Mouse (Mus musculus) forebrain, embryonic 12.5 days (tissue): ENCODE measurements around the gene Pik3cb. TPM values are rescaled to one million over a fixed set of nuclear protein-coding genes. Genes with fewer than 3 reads are reported as not detected.

Source experiments
- ATAC-seq: fragments of 200-750 bp; cut with Nextera tagmentation; 2 replicates; pipeline ENCODE4 v1.8.0; 2017; ENCODE audit warnings: moderate TSS enrichment; ENCODE audit not compliant: low FRiP score
- H3K27ac ChIP-seq: fragments of 300-500 bp; sonication (generic); 2 replicates; pipeline ENCODE4 v1.5.1; 2016; ENCODE audit warnings: mild to moderate bottlenecking
- H3K27me3 ChIP-seq: fragments of 300-500 bp; sonication (generic); 2 replicates; pipeline ENCODE4 v1.6.1; 2016; ENCODE audit warnings: mild to moderate bottlenecking
- H3K36me3 ChIP-seq: fragments of 300-500 bp; sonication (generic); replicated peaks from 2 replicates; pipeline ENCODE4 v1.6.1; 2016; ENCODE audit warnings: mild to moderate bottlenecking
- H3K4me1 ChIP-seq: fragments of 300-500 bp; sonication (generic); 2 replicates; pipeline ENCODE4 v1.6.1; 2016
- H3K4me2 ChIP-seq: fragments of 300-500 bp; sonication (generic); 2 replicates; pipeline ENCODE4 v1.6.1; 2016; ENCODE audit warnings: mild to moderate bottlenecking, moderate library complexity
- H3K4me3 ChIP-seq: fragments of 300-500 bp; sonication (generic); replicated peaks from 2 replicates; pipeline ENCODE4 v1.5.1; 2016; ENCODE audit warnings: mild to moderate bottlenecking
- H3K9ac ChIP-seq: fragments of 300-500 bp; sonication (generic); 2 replicates; pipeline ENCODE4 v1.6.1; 2016; ENCODE audit warnings: mild to moderate bottlenecking
- H3K9me3 ChIP-seq: fragments of 300-500 bp; sonication (generic); 2 replicates; pipeline ENCODE4 v1.6.1; 2016
- WGBS: fragments of 180-500 bp; shearing (Covaris S2); methylation state at CpG from one replicate; pipeline ENCODE4 v1.1.7; 2016; 5-methylcytosine and 5-hydroxymethylcytosine counted together
- polyA plus RNA-seq: library from polyadenylated mRNA; unstranded; fragments of >200 nt; fragmentation: Nextera tagmentation; extraction: Ambion mirVana; gene quantifications from 2 replicates; pipeline ENCODE4 v1.2.1, GENCODE M21; 2016

Gene Pik3cb
- polyA plus RNA-seq, 1 experiment from 2014 or later = 3.5 TPM

DNA sequence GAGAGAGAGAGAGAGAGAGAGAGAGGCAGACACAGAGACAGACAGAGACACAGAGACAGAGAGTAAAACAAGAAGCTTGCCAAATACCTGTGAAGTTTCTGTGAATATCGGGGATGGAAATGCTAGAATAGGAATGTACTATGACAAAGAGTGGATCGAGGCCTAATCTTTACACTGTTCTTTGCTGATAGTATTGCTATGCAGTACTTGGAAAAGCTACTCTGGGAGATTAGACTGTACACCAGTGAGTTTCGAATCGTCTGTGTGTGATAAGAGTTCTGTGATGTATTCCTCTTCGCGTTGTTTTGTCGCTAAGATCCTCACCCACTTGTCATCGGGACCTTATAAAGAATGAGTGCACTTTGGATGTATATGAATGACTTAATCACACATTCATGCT, 1.2 kb upstream of the Pik3cb start:
- Histone ChIP-seq H3K9me3 (no peaks in the 10 kb centered on the region), H3K4me3 (no peak overlapping the region), H3K9ac (no peak overlapping the region), H3K36me3 (no peaks in the 10 kb centered on the region), H3K27ac (no peak overlapping the region), H3K4me2 (no peak overlapping the region), H3K4me1 (peaks cover 18% of the 10 kb centered on the region), H3K27me3 (peaks cover 14% of the 10 kb centered on the region)
- 77% methylated on average over 8 of the region's 8 CpGs for whole genome bisulfite sequencing
- no peak for ATAC-seq

GRCm38 (mm10) chr9:99141171-99141570, 750 bp upstream of the Pik3cb start:
- 45% methylated on average over 3 of the region's 3 CpGs for WGBS
- H3K27ac ChIP-seq = no peak overlapping the region
- ATAC-seq = no peak
- H3K36me3 ChIP-seq = no peaks in the 10 kb centered on the region
- H3K9me3 ChIP-seq = no peaks in the 10 kb centered on the region
- H3K4me1 ChIP-seq = peaks cover 18% of the 10 kb centered on the region
- no peak overlapping the region for H3K4me3 ChIP-seq
- H3K4me2 ChIP-seq = peak overlapping the region; percentile 65
- H3K27me3 ChIP-seq = peaks cover 14% of the 10 kb centered on the region
- no peak overlapping the region for H3K9ac ChIP-seq

DNA sequence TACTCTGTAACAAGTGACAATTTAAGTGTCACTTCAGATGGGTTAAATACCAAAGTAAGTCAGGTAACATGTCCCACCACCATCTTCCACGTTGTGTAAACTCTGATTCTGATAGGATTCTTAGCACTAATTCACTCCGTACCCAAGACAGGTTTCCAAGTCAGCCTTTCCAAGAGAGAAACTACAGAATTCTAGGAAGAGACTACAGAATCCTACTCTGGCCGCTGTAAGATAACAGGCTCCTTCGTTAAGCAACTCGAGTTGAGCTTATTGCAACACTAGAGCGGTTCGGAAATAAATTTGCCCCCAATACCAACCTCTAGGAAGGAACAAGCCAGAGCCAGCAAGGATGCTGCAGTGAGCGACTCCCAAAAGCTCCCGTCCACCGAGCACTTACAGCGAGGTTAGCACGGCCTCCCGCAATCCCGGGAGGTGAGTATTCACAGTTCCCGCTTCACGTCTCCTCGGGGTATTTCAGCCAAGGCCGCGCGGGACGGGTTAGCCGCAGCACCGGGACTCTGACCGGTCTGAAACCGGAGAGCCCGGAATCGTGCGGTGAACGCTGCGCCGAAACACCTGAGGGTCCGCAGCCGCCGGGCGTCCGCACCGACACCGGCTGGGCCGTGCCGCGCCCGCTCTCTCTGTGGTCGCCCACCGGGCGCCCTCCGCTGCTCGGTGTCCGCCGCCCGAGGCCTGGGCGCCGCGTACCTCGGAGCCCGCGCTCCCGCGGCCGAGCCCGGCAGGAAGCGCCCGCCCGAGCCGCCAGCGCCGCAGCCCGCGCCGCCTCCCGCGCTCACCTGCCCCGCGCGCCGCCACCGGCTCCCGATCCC, 1.0 kb downstream of the Pik3cb start:
- WGBS = under 1% methylated on average over 53 of the region's 77 CpGs
- peaks cover 18% of the 10 kb centered on the region for H3K4me1 ChIP-seq

GRCm38 (mm10) chr9:99137301-99137700, 3.1 kb downstream of the Pik3cb start:
- Histone ChIP-seq H3K4me2 (no peak overlapping the region), H3K27ac (no peak overlapping the region), H3K27me3 (peaks cover 11% of the 10 kb centered on the region), H3K9ac (no peak overlapping the region), H3K36me3 (no peaks in the 10 kb centered on the region), H3K4me1 (peaks cover 18% of the 10 kb centered on the region), H3K4me3 (no peak overlapping the region), H3K9me3 (no peaks in the 10 kb centered on the region)
- 85% methylated on average over 5 of the region's 5 CpGs for WGBS
- no peak for ATAC-seq

More for the DNA sequence above, 1.0 kb downstream of the Pik3cb start:
- peak overlapping the region; percentile 85 for H3K27ac ChIP-seq
- peaks cover 14% of the 10 kb centered on the region for H3K27me3 ChIP-seq
- H3K4me2 ChIP-seq = peak overlapping the region; percentile 65
- H3K9me3 ChIP-seq = no peaks in the 10 kb centered on the region
- peak overlapping the region; percentile 84 for H3K4me3 ChIP-seq
- H3K9ac ChIP-seq = peak overlapping the region; percentile 87
- no peaks in the 10 kb centered on the region for H3K36me3 ChIP-seq
- peak; percentile 82; the same call in 1 of the 2 replicates for ATAC-seq

GRCm38 (mm10) chr9:99131951-99132470, 8.4 kb downstream of the Pik3cb start:
- H3K9ac ChIP-seq = no peak overlapping the region
- 29% methylated on average over 3 of the region's 3 CpGs for WGBS

DNA sequence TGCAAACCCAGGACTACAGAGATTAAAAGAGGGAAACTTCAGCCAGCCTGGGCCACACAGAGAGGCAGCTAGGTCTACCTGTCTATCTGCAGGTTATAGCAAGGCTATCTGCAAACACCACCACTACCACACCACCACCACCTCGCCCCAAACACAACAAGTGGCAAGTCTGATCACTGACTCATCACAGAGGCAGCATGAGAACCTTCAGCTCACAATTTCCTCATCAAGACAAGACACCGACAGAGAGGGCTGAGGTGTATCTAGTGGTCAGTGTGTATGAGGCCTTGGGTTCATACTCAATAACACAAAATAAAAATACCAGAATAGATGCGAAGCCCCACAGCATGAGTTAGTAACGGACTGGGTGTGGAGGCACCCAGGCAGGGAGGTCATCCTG, 9.3 kb downstream of the Pik3cb start:
- Histone ChIP-seq H3K4me2 (no peak overlapping the region), H3K4me3 (no peak overlapping the region), H3K4me1 (no peaks in the 10 kb centered on the region), H3K27ac (no peak overlapping the region), H3K9ac (no peak overlapping the region), H3K27me3 (no peaks in the 10 kb centered on the region), H3K9me3 (no peaks in the 10 kb centered on the region), H3K36me3 (no peaks in the 10 kb centered on the region)
- ATAC-seq = no peak
- 89% methylated on average over 4 of the region's 4 CpGs for WGBS

More at GRCm38 (mm10) chr9:99131951-99132470, 8.4 kb downstream of the Pik3cb start:
- H3K4me1 ChIP-seq = no peaks in the 10 kb centered on the region
- H3K27me3 ChIP-seq = no peaks in the 10 kb centered on the region
- H3K4me3 ChIP-seq = no peak overlapping the region
- no peaks in the 10 kb centered on the region for H3K9me3 ChIP-seq
- no peak overlapping the region for H3K4me2 ChIP-seq
- no peak overlapping the region for H3K27ac ChIP-seq
- H3K36me3 ChIP-seq = no peaks in the 10 kb centered on the region
- ATAC-seq = no peak

DNA sequence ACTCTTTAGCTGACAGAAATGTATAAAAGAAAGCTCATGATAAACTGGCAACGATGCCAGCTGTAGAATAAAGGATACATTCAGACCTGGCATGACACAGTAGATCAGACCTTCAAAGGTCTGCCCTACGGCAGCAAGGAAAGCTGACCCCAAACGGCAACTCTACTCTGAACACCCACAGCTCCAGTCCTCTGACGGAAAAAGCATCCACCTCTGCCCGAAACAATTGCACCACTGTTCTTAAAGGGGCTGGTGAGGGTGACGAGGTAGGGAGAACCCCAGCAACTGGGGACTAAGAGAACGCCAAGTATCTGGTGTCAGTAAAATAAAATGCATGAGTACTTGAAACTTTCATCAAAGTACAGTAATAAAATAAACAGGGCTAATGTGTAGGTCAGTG, 12.8 kb downstream of the Pik3cb start:
- 77% methylated on average over 7 of the region's 7 CpGs for WGBS
- H3K4me2 ChIP-seq = no peak overlapping the region
- ATAC-seq = no peak

GRCm38 (mm10) chr9:99122749-99123148, 17.7 kb downstream of the Pik3cb start:
- ATAC-seq = no peak
- no peaks in the 10 kb centered on the region for H3K9me3 ChIP-seq
- no peak overlapping the region for H3K27ac ChIP-seq
- H3K4me3 ChIP-seq = no peak overlapping the region
- 91% methylated on average over 4 of the region's 4 CpGs for WGBS
- no peaks in the 10 kb centered on the region for H3K27me3 ChIP-seq
- no peak overlapping the region for H3K4me2 ChIP-seq
- H3K9ac ChIP-seq = no peak overlapping the region
- H3K36me3 ChIP-seq = no peaks in the 10 kb centered on the region; the same call in 1 of the 2 replicates
- no peaks in the 10 kb centered on the region for H3K4me1 ChIP-seq

More for the DNA sequence above, 12.8 kb downstream of the Pik3cb start:
- no peak overlapping the region for H3K27ac ChIP-seq
- H3K9ac ChIP-seq = no peak overlapping the region
- H3K36me3 ChIP-seq = no peaks in the 10 kb centered on the region
- no peak overlapping the region for H3K4me3 ChIP-seq
- no peaks in the 10 kb centered on the region for H3K27me3 ChIP-seq
- H3K9me3 ChIP-seq = no peaks in the 10 kb centered on the region
- no peaks in the 10 kb centered on the region for H3K4me1 ChIP-seq

- H3K9ac ChIP-seq = no peak overlapping the region
- no peaks in the 10 kb centered on the region for H3K9me3 ChIP-seq
- H3K36me3 ChIP-seq = no peaks in the 10 kb centered on the region
- ATAC-seq = peak; percentile 55; the same call in 1 of the 2 replicates
- H3K4me3 ChIP-seq = no peak overlapping the region
- WGBS = 69% methylated on average over 12 of the region's 12 CpGs
- peak overlapping the region; percentile 46; the same call in 1 of the 2 replicates for H3K27ac ChIP-seq
- H3K27me3 ChIP-seq = no peaks in the 10 kb centered on the region
- H3K4me2 ChIP-seq = no peak overlapping the region
- peaks cover 16% of the 10 kb centered on the region for H3K4me1 ChIP-seq
Measured at GRCm38 (mm10) chr9:99112409-99112808, 28.0 kb downstream of the Pik3cb start.

GRCm38 (mm10) chr9:99111085-99111484, 29.3 kb downstream of the Pik3cb start:
- Histone ChIP-seq H3K4me3 (no peak overlapping the region), H3K4me1 (peaks cover 16% of the 10 kb centered on the region), H3K9me3 (no peaks in the 10 kb centered on the region), H3K9ac (no peak overlapping the region), H3K4me2 (no peak overlapping the region), H3K36me3 (no peaks in the 10 kb centered on the region), H3K27ac (no peak overlapping the region), H3K27me3 (no peaks in the 10 kb centered on the region)
- no peak for ATAC-seq
- WGBS = 41% methylated on average over 1 of the region's 1 CpGs

- Histone ChIP-seq H3K4me2 (no peak overlapping the region), H3K4me1 (peaks cover 16% of the 10 kb centered on the region), H3K27me3 (no peaks in the 10 kb centered on the region), H3K4me3 (no peak overlapping the region), H3K36me3 (peaks cover 6% of the 10 kb centered on the region; the same call in 1 of the 2 replicates), H3K9ac (no peak overlapping the region), H3K9me3 (no peaks in the 10 kb centered on the region), H3K27ac (no peak overlapping the region)
- WGBS = 54% methylated on average over 5 of the region's 5 CpGs
- no peak for ATAC-seq
Measured at GRCm38 (mm10) chr9:99110213-99110612, 30.2 kb downstream of the Pik3cb start.

GRCm38 (mm10) chr9:99109585-99109984, 30.8 kb downstream of the Pik3cb start:
- WGBS = 83% methylated on average over 3 of the region's 3 CpGs

More at GRCm38 (mm10) chr9:99109585-99109984, 30.8 kb downstream of the Pik3cb start:
- H3K27me3 ChIP-seq = no peaks in the 10 kb centered on the region
- H3K4me2 ChIP-seq = no peak overlapping the region
- H3K4me1 ChIP-seq = peaks cover 16% of the 10 kb centered on the region
- peaks cover 12% of the 10 kb centered on the region; the same call in 1 of the 2 replicates for H3K36me3 ChIP-seq
- no peak overlapping the region for H3K4me3 ChIP-seq
- H3K9me3 ChIP-seq = no peaks in the 10 kb centered on the region
- no peak overlapping the region for H3K9ac ChIP-seq
- H3K27ac ChIP-seq = no peak overlapping the region
- no peak for ATAC-seq
